Mouse (Mus musculus) midbrain, postnatal 0 days (tissue): ENCODE measurements around the gene Senp2. TPM values are rescaled to one million over a fixed set of nuclear protein-coding genes. Genes with fewer than 3 reads are reported as not detected.
A peak's percentile ranks its signal among the peaks of the same experiment; 100 is the strongest.

Experiments used
- ATAC-seq: fragments of 200-750 bp; cut with Nextera tagmentation; 2 replicates; pipeline ENCODE4 v1.8.0; 2017; ENCODE audit warnings: moderate number of reproducible peaks, mild to moderate bottlenecking, moderate TSS enrichment, moderate library complexity; ENCODE audit not compliant: low FRiP score
- DNase-seq: peaks from one replicate; pipeline ENCODE4 v3.0.0-alpha.2; 2015; ENCODE audit warnings: low spot score
- H3K27ac ChIP-seq: fragments of 300-500 bp; sonication (generic); 2 replicates; pipeline ENCODE4 v1.5.1; 2014; ENCODE audit warnings: low read depth, mild to moderate bottlenecking, low read length, mixed read lengths
- H3K27me3 ChIP-seq: fragments of 300-500 bp; sonication (generic); 2 replicates; pipeline ENCODE4 v1.6.1; 2014; ENCODE audit warnings: low read length, control low read depth, mixed read lengths; ENCODE audit not compliant: insufficient read depth
- H3K36me3 ChIP-seq: fragments of 300-500 bp; sonication (generic); 2 replicates; pipeline ENCODE4 v1.6.1; 2014; ENCODE audit warnings: low read length, control low read depth, mixed read lengths; ENCODE audit not compliant: insufficient read depth
- H3K4me1 ChIP-seq: fragments of 300-500 bp; sonication (generic); 2 replicates; pipeline ENCODE4 v1.6.1; 2014; ENCODE audit warnings: mild to moderate bottlenecking, control low read depth, antibody characterized with exemption, low read length, mixed read lengths; ENCODE audit not compliant: insufficient read depth
- H3K4me2 ChIP-seq: fragments of 300-500 bp; sonication (generic); 2 replicates; pipeline ENCODE4 v1.6.1; 2014; ENCODE audit warnings: low read depth, mild to moderate bottlenecking, low read length, mixed read lengths; ENCODE audit not compliant: poor library complexity, severe bottlenecking
- H3K4me3 ChIP-seq: fragments of 300-500 bp; sonication (generic); 2 replicates; pipeline ENCODE4 v1.5.1; 2014; ENCODE audit warnings: low read depth, mild to moderate bottlenecking, low read length, moderate library complexity
- H3K9ac ChIP-seq: fragments of 300-500 bp; sonication (generic); replicated peaks from 2 replicates; pipeline ENCODE4 v1.6.1; 2014; ENCODE audit warnings: mild to moderate bottlenecking, low read length, moderate library complexity, mixed read lengths; ENCODE audit not compliant: poor library complexity, severe bottlenecking
- H3K9me3 ChIP-seq: fragments of 300-500 bp; sonication (generic); 2 replicates; pipeline ENCODE4 v1.6.1; 2016; ENCODE audit warnings: low read length, control low read depth
- CTCF ChIP-seq: IDR thresholded peaks from 2 replicates; pipeline ENCODE4 v1.5.1; 2016; ENCODE audit warnings: antibody characterized with exemption, mild to moderate bottlenecking
- WGBS: fragments of 180-500 bp; shearing (Covaris S2); extraction: QIAGEN DNeasy Blood & Tissue Kit; methylation state at CpG from one replicate; pipeline ENCODE4 v1.1.7; 2014; 5-methylcytosine and 5-hydroxymethylcytosine counted together
- polyA plus RNA-seq: library from polyadenylated mRNA; unstranded; fragments of >200 nt; fragmentation: Nextera tagmentation; extraction: Ambion mirVana; gene quantifications from 2 replicates; pipeline ENCODE4 v1.2.1, GENCODE M21; 2015
- total RNA-seq: library from RNA; depleted of rRNA; stranded (reverse); fragments of >200 nt; gene quantifications from 2 replicates; pipeline ENCODE4 v1.2.3, GENCODE M21; 2014; rRNA removed

The Senp2 gene
- 35.2 and 39.9 TPM in 2 replicates for total RNA-seq
- 42.1 and 48.4 TPM in 2 replicates for polyA plus RNA-seq

DNA sequence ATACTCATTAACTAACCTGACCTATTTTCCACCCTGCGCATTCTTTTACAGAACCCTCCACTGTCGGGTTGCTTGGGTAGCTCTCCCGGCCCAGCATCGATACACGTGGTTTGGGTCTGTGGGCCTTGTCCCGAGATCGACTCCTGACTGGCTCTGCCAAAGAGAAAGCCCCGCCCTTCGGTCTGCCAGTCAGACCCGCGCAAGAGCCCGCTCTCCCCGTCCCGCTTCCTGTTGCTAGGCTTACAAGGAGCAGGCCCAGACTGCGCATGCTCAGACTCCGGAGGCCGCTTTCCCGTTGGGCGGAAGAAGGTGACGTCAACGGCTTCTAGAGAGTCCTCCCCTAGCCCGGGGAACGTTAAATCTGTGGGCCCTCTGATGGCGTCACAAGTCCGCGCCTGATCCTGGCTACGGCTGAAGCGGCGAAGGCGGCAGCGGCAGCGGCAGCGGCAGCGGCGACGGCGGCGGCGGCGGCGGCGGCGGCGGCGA is at the start of gene Senp2:
Gene Senp2 (plus strand): TSS at position 386 of the 486 bp plus-strand sequence.
- peak; percentile 100 for DNase-seq
- no peak for TF ChIP-seq CTCF
- under 1% methylated on average over 42 of the region's 45 CpGs for WGBS

DNA sequence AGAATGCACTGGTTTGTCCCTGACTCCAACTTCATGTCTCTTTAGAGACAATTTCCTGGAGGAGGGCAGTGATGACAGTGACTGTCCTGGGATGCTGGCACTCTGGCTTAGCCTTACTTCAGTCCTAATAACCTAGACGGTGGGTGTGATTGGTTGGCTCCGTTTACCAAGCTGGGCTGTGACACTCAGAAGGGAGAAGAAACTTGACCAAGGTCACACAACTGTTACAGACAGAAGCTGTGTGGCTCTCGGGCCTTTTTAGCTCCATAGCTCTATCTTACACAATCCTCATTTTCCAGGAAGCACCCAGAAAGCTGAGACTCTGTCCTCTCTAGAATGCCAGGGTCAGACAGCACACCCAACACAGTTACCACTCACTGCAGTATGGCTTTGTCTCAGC is 43.7 kb upstream of the Senp2 start:
- Histone ChIP-seq H3K27me3 (no peaks in the 10 kb centered on the region), H3K27ac (no peak overlapping the region), H3K4me2 (no peak overlapping the region), H3K9ac (no peak overlapping the region), H3K36me3 (no peaks in the 10 kb centered on the region), H3K4me1 (no peaks in the 10 kb centered on the region), H3K4me3 (no peak overlapping the region), H3K9me3 (no peaks in the 10 kb centered on the region)
- 80% methylated on average over 3 of the region's 3 CpGs for WGBS
- ATAC-seq (no peak), DNase-seq (no peak)
- TF ChIP-seq CTCF, result no peak

More for the DNA sequence above, at the start of gene Senp2:
- Histone ChIP-seq H3K4me2 (peak within 1 kb of the TSS; percentile 58), H3K27me3 (no peaks in the 10 kb centered on the region), H3K9ac (peak within 1 kb of the TSS; percentile 80), H3K9me3 (no peaks in the 10 kb centered on the region), H3K4me3 (peak within 1 kb of the TSS; percentile 95), H3K4me1 (no peaks in the 10 kb centered on the region), H3K27ac (peak within 1 kb of the TSS; percentile 74), H3K36me3 (no peaks in the 10 kb centered on the region)
- peak; percentile 99 for ATAC-seq

DNA sequence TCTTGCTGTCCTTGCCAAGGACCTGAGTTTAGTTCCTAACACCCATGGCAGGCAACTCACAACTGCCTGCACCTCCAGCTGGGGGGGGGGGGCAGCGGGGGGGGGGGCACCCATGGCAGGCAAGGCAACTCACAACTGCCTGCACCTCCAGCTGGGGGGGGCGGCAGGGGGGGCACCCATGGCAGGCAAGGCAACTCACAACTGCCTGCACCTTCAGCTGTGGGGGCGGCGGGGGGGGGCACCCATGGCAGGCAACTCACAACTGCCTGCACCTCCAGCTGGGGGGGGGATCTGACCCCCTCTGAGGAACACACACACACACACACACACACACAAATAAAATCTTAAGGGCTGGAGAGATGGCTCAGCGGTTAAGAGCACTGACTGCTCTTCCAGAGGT is 39.4 kb upstream of the Senp2 start:
- TF ChIP-seq CTCF, result no peak
- H3K36me3 ChIP-seq, result no peaks in the 10 kb centered on the region
- ATAC-seq, result 0 out of 2 replicates have a peak, but pooled peaks have one; percentile 23
- H3K4me1 ChIP-seq, result no peaks in the 10 kb centered on the region
- 88% methylated on average over 5 of the region's 5 CpGs for WGBS
- no peak overlapping the region for H3K9ac ChIP-seq
- H3K27ac ChIP-seq, result no peak overlapping the region
- H3K9me3 ChIP-seq, result no peaks in the 10 kb centered on the region
- H3K4me2 ChIP-seq, result no peak overlapping the region
- no peaks in the 10 kb centered on the region for H3K27me3 ChIP-seq
- DNase-seq, result no peak
- H3K4me3 ChIP-seq, result no peak overlapping the region

DNA sequence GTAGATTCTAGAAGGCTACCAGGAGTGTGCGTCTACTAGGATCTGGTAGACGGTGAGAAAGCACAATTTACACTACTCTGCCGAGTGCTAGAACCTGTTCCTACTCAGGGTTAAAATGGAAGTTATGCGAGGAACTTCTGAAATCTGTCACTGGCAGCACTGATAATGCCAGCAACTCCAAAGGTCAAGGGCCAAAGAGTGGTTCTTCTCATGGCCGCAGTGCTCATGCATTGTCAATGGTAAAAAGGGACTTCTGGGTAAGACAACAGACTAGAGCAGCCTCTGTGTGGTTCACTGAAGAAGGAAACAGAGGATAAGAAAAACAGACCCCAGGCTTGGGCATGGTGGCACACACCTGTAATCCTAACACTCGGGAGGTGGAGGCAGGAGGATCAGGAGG is 38.7 kb upstream of the Senp2 start:
- H3K27me3 ChIP-seq, result no peaks in the 10 kb centered on the region
- 87% methylated on average over 6 of the region's 6 CpGs for WGBS

DNA sequence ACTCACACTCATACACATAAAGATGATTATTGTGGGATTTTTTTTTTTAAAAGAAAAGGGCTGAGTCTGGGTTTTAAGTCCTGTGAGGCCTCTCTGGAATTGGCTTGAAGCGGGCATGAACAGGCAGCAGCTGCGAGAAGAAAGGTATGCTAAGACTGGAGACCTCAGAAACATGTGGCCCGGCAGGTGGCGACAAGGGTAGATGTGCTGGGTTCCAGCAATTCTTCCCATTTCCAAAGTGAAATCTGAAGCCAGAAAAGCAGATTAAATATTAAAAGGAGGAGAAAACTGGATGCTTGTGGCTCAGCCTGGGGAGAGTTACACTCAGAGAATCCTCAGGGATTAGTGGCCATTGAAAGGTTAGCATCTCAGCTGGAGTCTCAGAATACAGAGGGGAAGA is 37.8 kb upstream of the Senp2 start:
- no peaks in the 10 kb centered on the region for H3K9me3 ChIP-seq
- WGBS, result 42% methylated on average over 4 of the region's 4 CpGs
- ATAC-seq (no peak), DNase-seq (no peak)
- H3K4me2 ChIP-seq, result no peak overlapping the region
- TF ChIP-seq CTCF, result no peak
- H3K4me3 ChIP-seq, result no peak overlapping the region
- H3K9ac ChIP-seq, result no peak overlapping the region
- H3K4me1 ChIP-seq, result no peaks in the 10 kb centered on the region
- H3K27ac ChIP-seq, result no peak overlapping the region
- H3K27me3 ChIP-seq, result no peaks in the 10 kb centered on the region
- H3K36me3 ChIP-seq, result no peaks in the 10 kb centered on the region

More for the DNA sequence above, 38.7 kb upstream of the Senp2 start:
- DNase-seq (no peak), ATAC-seq (no peak)
- Histone ChIP-seq H3K9ac (no peak overlapping the region), H3K4me1 (no peaks in the 10 kb centered on the region), H3K4me2 (no peak overlapping the region), H3K4me3 (no peak overlapping the region), H3K9me3 (no peaks in the 10 kb centered on the region), H3K27ac (no peak overlapping the region), H3K36me3 (no peaks in the 10 kb centered on the region)
- no peak for TF ChIP-seq CTCF

DNA sequence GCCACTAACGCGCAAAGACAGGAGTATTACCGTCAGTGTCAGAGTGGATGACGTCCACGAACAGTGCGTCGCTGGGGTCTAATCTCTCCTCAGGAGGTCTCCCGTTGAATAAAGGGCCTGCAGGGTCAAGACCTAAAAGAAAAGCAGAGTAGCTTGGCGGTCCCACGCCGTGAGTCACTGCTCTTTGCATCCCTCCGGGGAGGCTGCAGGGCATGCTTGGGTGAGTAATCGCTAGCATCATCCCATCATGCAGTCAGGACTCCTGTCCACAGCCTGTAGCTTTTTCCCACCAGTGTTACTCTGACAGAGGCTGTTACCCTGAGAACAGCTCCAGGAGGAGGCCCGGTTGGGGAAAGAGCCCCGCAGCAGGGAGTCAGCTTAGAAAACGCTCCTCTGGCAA is 33.1 kb upstream of the Senp2 start:
- Histone ChIP-seq H3K9ac (no peak overlapping the region), H3K27me3 (no peaks in the 10 kb centered on the region), H3K4me1 (no peaks in the 10 kb centered on the region), H3K27ac (no peak overlapping the region), H3K4me2 (peak overlapping the region; percentile 37), H3K9me3 (no peaks in the 10 kb centered on the region), H3K4me3 (no peak overlapping the region), H3K36me3 (no peaks in the 10 kb centered on the region)
- no peak for TF ChIP-seq CTCF
- DNase-seq, result no peak
- WGBS, result 2% methylated on average over 16 of the region's 16 CpGs
- no peak for ATAC-seq
